Mouse (Mus musculus) gastrocnemius, postnatal 14 days (tissue): Measurements from ENCODE around the gene Plbd2. TPM values are rescaled to one million over a fixed set of nuclear protein-coding genes. Genes with fewer than 3 reads are reported as not detected.

Experiments
- DNase-seq: peaks from one replicate; pipeline ENCODE4 v3.0.0; 2021; ENCODE audit warnings: mixed read lengths
- intact Hi-C: fragments of 180-260 bp; cut with DNase I; formaldehyde crosslinking; loops from one replicate; pipeline ENCODE4 v1.15.1; 2025; ENCODE audit warnings: low total_unique reads
- total RNA-seq, 2 experiments: library from RNA; stranded (reverse); gene quantifications; 2 replicates each; pipeline ENCODE4 v1.2.3; 2021

Gene Plbd2
- total RNA-seq, 2 experiments from 2014 or later = 31.7 to 34.3 TPM

DNA sequence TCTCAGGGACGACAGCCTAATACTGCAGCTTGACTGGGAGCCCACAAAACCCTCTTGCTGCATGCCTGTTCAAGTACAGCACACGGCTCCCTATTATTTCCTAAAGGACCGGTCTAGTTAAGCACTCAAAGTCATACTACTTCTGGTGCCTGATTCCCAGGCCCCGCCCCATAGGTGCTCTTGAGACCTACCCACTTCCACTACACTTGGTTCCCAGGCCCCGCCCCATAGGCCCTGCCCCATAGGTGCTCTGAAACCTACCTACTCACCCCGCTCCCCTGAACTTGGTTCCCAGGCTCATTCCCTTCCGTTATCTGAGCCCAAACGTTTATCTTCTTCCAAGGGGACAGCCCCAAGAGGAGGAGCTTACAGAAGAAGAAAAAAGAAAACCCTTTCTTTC lies 15.6 kb downstream of the Plbd2 start:
- intact Hi-C loops = no loop called here
- no peak for DNase-seq

DNA sequence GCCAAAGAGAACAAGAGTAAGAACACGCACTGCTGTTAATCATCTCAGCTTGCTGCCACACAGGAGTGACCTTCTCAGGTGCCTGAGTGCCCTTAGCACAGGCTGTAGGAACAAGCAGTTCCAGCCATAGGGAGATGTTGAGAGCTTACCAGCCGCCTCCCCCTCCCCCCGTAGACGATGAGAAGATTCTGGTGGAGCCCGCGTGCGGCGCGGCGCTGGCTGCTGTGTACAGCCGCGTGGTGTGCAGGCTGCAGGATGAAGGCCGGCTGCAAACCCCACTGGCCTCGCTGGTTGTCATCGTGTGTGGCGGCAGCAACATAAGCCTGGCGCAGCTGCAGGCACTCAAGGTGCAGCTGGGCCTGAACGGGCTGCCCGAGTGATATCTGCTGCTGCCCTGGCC lies 20.0 kb downstream of the Plbd2 start:
- intact Hi-C loops = no loop called here
- no peak for DNase-seq

GRCm38 (mm10) chr5:120481205-120481604 lies 22.2 kb downstream of the Plbd2 start:
- no peak for DNase-seq
- intact Hi-C loops = no loop called here

- DNase-seq = no peak
- intact Hi-C loops = no loop called here
Observed at GRCm38 (mm10) chr5:120479538-120479937, 23.9 kb downstream of the Plbd2 start.

GRCm38 (mm10) chr5:120477993-120478392 lies 25.4 kb downstream of the Plbd2 start:
- DNase-seq = no peak
- intact Hi-C loops = no loop called here

DNA sequence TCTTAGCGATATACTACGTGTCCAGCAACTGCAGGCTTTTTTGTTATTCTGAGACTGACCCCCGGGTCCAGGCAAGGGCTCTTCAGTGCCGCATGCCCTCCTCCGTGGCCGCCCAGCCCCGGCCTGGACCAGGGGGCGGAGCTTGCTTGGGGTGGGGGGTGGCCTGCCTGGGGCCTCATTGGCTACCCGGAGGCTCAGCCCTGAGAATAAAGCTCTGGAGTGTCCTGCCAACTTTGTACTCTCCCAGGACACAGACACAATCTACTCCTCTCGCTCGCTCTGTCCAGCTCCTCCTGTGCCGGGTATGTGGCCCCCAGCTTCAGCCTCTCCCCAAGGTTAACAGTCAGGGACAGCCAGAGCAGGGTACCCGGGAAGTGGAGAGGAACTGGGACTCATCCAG lies 27.1 kb downstream of the Plbd2 start, which contains the start of gene Sds:
TSS of gene Sds (plus strand) at position 231 of the 400 bp plus-strand sequence.
- DNase-seq = no peak
- intact Hi-C loops = no loop called here

DNA sequence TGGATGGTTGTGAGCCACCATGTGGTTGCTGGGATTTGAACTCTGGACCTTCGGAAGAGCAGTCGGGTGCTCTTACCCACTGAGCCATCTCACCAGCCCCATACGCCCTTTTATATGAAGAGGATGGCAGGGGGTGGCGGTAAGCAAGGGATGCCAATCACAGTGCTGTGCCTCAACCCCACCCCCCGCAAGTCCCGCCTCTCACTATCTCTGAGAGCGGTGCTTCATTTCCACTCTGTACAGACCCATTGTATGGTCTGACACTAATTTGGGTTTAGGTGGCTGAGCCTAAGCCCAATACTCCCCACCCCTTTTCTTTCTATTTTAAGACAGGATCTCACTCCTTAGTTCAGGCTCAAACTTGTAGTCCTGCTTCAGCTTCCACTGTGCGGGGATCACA lies 27.6 kb downstream of the Plbd2 start:
- intact Hi-C loops = no loop called here
- no peak for DNase-seq

DNA sequence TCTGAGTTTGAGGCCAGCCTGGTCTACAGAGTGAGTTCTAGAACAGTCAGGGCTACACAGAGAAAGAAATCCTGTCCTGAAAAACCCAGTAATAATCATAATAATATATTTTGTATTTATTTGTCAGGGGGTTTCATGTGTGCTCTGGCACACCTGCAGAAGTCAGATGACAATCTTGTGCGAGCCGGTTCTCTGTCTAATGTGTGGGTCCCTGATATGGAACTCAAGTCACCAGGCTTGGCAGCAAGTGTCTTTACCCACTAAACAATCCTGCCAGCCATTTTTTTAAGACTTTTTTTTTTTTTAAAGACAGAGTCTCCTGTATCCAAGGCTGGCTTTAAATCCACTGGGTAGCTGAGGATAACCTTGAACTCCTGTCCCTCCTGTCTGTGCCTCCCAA lies 30.1 kb downstream of the Plbd2 start:
- no peak for DNase-seq
- intact Hi-C loops = no loop called here

DNA sequence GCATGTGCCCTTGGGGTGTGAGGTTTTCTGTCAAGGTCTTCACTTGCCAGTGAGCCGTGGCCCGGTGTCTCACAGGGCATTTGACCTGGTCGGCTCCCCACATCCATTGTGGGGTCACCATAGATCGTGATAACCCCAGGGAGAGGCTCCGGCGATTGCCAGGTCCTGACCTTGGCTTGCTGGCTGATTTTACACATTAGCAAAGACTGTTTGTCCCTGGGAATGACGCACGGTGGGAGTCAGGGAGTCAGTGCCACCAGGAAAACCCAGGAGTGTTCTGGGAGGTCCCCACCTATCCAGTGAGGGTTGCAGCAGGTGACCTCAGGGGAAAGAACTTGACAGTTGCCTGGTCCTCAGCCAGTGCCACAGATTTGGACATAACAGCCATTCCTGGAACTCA lies 30.7 kb downstream of the Plbd2 start, which contains the start of gene Sdsl:
TSS of gene Sdsl (minus strand) at position 41 of the 400 bp plus-strand sequence.
- intact Hi-C loops = no loop called here
- no peak for DNase-seq

GRCm38 (mm10) chr5:120471538-120471937 lies 31.9 kb downstream of the Plbd2 start:
- DNase-seq = no peak
- intact Hi-C loops = no loop called here

DNA sequence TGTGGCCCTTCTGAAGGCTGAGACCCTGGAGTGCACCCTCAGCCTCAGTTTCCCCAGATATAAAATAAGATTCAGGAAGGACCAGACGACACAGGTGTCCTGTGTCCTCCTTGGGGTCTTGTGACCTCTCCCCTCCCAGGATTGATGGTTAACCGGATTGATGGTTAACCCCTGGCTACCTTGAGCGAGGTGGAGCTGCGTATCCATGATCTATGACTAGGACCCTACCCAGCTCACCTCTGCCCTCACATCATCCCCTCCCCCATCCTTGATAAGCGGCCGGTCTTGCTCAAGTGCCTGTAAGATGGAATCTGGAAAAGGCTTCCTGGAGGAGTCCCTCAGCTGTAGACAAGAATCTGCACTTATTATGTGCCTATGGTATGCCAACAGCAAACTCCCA lies 34.6 kb downstream of the Plbd2 start:
- DNase-seq = no peak
- intact Hi-C loops = no loop called here

- intact Hi-C loops = no loop called here
- no peak for DNase-seq
Observed at GRCm38 (mm10) chr5:120468336-120468735, 35.1 kb downstream of the Plbd2 start.

DNA sequence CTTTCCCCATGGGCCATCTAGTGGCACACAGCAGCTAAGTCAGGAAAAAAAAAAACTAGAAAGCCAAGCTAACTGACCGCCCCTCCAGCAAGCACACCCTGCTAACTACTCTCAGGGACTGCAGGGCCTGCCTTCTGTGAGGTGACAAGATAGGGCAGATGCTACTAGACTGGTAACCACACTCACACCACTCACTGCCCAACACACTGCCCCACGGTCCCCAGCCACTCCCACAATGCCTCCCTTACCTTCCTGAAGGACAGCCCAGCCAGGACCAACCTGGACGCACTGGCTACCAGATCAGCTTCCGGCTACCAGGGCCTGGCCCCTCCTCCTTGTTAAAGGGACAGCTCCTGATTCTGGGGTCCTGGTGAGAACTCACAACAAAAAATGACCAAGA lies 36.4 kb downstream of the Plbd2 start:
- intact Hi-C loops = no loop called here
- no peak for DNase-seq

DNA sequence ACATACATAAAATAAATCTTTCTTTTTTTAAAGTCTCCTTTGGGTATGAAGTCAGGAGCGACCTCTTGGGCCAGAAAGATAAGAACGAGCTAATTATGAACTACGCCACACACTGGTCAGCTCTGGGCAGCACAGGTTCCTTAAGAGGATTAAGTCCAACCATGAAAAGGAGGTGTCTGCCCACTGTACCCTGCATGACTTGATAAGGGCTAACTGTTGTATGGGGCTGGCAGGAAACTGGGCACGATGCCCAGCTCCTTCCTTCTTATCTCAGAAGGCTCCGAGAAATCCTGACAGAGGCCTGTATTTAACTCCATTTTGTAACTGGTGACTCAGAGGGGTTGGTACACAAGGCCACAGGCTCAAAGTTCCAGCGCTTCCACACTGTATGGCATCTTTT lies 37.6 kb downstream of the Plbd2 start:
- intact Hi-C loops = no loop called here
- DNase-seq = no peak

- no peak for DNase-seq
- intact Hi-C loops = no loop called here
Observed at GRCm38 (mm10) chr5:120465062-120465461, 38.4 kb downstream of the Plbd2 start.

DNA sequence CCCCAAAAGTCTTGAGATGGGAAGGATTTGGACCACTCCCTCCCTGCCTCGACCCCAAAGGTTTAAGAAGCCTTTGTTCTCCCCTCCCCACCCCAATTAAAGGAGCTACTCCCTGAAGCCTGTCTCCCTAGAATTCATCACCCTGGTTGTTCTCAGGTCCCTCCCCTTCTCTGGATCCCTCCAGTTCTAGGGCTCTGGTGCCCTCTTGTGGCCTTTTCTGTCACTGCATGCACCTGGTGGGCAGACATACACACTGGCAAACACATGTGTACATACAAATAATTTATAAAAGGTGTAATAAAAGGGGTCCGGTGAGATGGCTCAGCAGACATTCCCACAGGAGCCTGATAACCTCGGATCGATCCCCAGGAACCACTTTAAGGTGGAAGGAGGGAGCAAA lies 39.1 kb downstream of the Plbd2 start:
- DNase-seq = no peak
- intact Hi-C loops = no loop called here

- no peak for DNase-seq
- intact Hi-C loops = no loop called here
Observed at GRCm38 (mm10) chr5:120461902-120462301, 41.5 kb downstream of the Plbd2 start.

GRCm38 (mm10) chr5:120459133-120459532 lies 44.3 kb downstream of the Plbd2 start:
- intact Hi-C loops = no loop called here
- no peak for DNase-seq

GRCm38 (mm10) chr5:120457628-120458027 lies 45.8 kb downstream of the Plbd2 start:
- DNase-seq = peak; percentile 41
- intact Hi-C loops = no loop called here

- no peak for DNase-seq
- intact Hi-C loops = no loop called here
Observed at GRCm38 (mm10) chr5:120456841-120457554, 46.4 kb downstream of the Plbd2 start.

DNA sequence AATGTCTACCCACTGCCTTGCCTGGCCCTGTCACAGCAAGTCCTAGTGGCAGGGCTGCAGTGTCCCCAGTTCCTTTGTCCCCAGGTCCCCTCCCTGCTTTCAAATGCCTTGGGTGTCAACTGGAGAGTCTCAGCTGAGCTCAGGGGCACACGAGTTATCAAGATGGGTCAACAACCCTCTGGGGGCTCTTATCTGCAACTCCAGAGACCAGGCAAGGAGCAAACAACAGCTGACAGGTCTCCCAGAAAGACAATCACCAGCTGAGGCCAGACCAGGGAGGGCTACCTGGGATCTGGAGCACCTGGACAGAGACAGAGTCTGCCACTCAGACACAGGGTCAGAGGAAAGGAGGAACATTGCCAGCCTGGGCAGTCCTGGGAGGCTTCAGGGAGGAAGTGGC lies 47.2 kb downstream of the Plbd2 start:
- intact Hi-C loops = no loop called here
- DNase-seq = no peak
